Mouse (Mus musculus): ENCODE data around the gene Vmn2r4. TPM values are rescaled to one million over a fixed set of nuclear protein-coding genes. Genes with fewer than 3 reads are reported as not detected.
"Not testable (repeated sequence)": the region's sequence is repeated elsewhere in the genome, so short reads cannot be mapped to it uniquely, and the experiment has no call there.

Gene Vmn2r4
- not detected for total RNA-seq (2021)
- long read RNA-seq, experiment 1, result 0 reads
- long read RNA-seq, experiment 2, result 0 reads

GRCm38 (mm10) chr3:64415268-64415667, at the start of gene Vmn2r4:
Gene Vmn2r4 (minus strand): TSS chr3:64415368.
- H3K4me3 ChIP-seq; DNase-seq (ENCODE audit: extremely low spot score in 1 of 2, low spot score in 2 of 2); H3K27ac ChIP-seq; intact Hi-C loops (cut with DNase I): not testable (repeated sequence)

GRCm38 (mm10) chr3:64434261-64434660, 19.1 kb upstream of the Vmn2r4 start:
- DNase-seq (ENCODE audit: extremely low spot score in 1 of 2, low spot score in 2 of 2); intact Hi-C loops (cut with DNase I); H3K27ac ChIP-seq: not testable (repeated sequence)

GRCm38 (mm10) chr3:64428117-64428798, 13.1 kb upstream of the Vmn2r4 start:
- H3K27ac ChIP-seq; H3K4me3 ChIP-seq; DNase-seq (ENCODE audit: extremely low spot score in 1 of 2, low spot score in 2 of 2); intact Hi-C loops (cut with DNase I): not testable (repeated sequence)

More at GRCm38 (mm10) chr3:64434261-64434660, 19.1 kb upstream of the Vmn2r4 start:
- H3K4me3 ChIP-seq, result not testable (repeated sequence)

- not testable (repeated sequence) for H3K4me3 ChIP-seq; H3K27ac ChIP-seq; DNase-seq (ENCODE audit: extremely low spot score in 1 of 2, low spot score in 2 of 2)
- intact Hi-C loops (cut with DNase I), result loop anchor here (5.0 kb wide), 1 partner anchor 135 kb away; no protein-coding TSS in a partner anchor
Measured at GRCm38 (mm10) chr3:64422141-64422540, 7.0 kb upstream of the Vmn2r4 start.

- DNase-seq (ENCODE audit: extremely low spot score in 1 of 2, low spot score in 2 of 2); intact Hi-C loops (cut with DNase I); H3K27ac ChIP-seq; H3K4me3 ChIP-seq: not testable (repeated sequence)
Measured at GRCm38 (mm10) chr3:64417477-64417876, 2.3 kb upstream of the Vmn2r4 start.

DNA sequence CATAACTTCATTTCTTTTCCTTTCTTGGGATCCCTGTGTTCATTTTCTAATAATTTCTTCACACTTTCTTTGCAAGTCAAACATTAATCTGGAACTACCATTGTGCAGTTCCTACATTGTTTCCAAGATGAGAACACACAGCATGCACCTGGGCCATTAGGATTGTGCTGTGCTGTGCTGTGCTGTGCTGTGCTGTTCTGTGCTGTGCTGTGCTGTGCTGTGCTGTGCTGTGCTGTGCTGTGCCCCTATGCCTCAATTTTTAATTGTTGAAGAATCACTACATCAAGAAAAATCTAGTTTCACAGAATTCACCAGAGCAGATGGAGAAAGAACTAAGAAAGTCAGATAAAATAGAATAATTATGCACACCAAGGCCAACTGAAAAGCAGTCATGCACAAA, 915 bp downstream of the Vmn2r4 start:
- H3K27ac ChIP-seq; intact Hi-C loops (cut with DNase I); DNase-seq (ENCODE audit: extremely low spot score in 1 of 2, low spot score in 2 of 2); H3K4me3 ChIP-seq: not testable (repeated sequence)

GRCm38 (mm10) chr3:64359286-64360035, 55.7 kb downstream of the Vmn2r4 start:
- no peak overlapping the region for H3K27ac ChIP-seq
- no peak for DNase-seq (ENCODE audit: extremely low spot score in 1 of 2, low spot score in 2 of 2)
- intact Hi-C loops (cut with DNase I), result no loop called here
- no peak for TF ChIP-seq CTCF (IDR thresholded peaks at IDR 0.05)
- H3K4me3 ChIP-seq, result no peak overlapping the region

Other genes with a start within 250 kb of the Vmn2r4 start
- not detected for gene Vmn2r3, start 125.7 kb downstream of the Vmn2r4 start, total RNA-seq (2021)
- gene Vmn2r5, start 94.5 kb upstream of the Vmn2r4 start, total RNA-seq (2021), result not detected
- gene Vmn2r6, start 150.5 kb upstream of the Vmn2r4 start, total RNA-seq (2021), result not detected

Measured in left cerebral cortex, adult 2 months (tissue).